Mouse (Mus musculus) heart, adult 11 months (tissue): ENCODE data around the gene H2al1i.
"Not testable (repeated sequence)": the region's sequence is repeated elsewhere in the genome, so short reads cannot be mapped to it uniquely, and the experiment has no call there.

Experiments
- DNase-seq: peaks from one replicate; pipeline ENCODE4 v3.0.0; 2022

H2al1i gene

GRCm38 (mm10) chrX:11324359-11324758 is at the start of gene H2al1i:
TSS of gene H2al1i (plus strand) at chrX:11324659.
- DNase-seq = not testable (repeated sequence)

DNA sequence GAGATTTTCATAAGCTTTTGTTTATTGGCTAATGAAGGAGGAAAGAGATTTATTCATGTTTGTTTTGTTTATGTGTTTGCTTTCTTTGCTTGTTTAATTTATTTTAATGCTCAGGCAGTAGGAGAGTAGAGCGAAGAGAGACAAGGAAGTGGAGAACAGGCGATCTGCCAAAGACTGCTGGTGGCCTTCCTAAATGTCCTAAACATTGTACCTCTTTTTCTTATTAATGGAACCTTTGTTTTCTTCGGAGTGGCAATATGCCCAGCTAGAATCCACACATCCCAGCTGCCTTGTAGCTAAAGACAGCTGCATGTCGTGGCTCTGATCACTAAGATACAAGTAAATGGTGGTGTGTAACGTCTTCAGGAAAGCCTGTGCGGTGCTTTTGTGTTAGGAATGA is 47.4 kb upstream of the H2al1i start:
- DNase-seq = no peak

DNA sequence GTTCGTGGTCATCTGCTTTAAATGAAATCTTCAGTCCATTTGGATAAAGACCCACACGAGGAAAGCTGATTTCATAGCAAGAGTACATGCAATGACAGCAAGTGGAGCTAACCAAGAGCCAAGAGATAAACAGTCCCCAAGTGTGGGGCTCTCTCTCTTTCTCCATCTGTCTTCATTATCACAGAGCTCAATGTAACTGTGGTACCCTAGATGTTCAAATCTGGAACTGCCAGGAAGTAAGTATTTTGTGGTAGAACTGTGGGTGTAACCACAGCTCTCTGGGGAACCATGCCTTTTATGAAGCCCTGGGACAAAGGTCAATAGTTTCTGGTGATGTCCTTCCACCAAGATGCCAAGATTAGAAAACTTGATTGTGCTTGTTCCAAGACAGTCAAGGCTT is 43.7 kb upstream of the H2al1i start:
- DNase-seq = no peak

DNA sequence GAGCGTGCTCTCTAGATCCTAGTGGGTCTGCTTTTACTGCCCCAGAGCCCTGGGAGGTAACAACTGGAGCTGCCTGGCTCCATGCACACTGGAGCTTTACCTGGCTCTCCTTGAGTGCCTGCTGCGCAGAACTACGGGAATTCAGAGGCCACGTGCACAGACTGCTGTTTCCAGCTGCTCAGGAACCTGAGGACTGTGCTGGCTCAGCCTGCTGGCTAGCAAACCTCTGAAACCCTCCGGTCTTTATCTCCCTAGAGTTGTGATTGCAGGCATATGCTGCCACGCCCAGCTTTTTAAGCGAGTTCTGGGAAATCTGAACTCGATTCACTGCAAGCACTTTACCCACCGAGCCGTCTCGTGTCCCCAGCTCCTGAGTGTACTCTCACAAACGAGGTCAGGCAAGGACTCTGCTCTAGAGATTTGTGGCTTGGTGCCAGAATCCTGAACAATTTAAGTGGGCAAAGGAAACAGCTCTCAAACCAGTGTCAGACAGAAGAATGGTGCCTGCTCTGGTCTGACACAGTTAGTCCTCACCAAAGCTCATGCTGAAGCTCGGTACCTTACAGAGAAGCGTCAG is 36.1 kb upstream of the H2al1i start:
- DNase-seq = peak; percentile 84

GRCm38 (mm10) chrX:11289244-11289643 is 35.2 kb upstream of the H2al1i start:
- no peak for DNase-seq

GRCm38 (mm10) chrX:11298957-11299356 is 25.5 kb upstream of the H2al1i start, which contains the start of gene H2al1a:
TSS of gene H2al1a (plus strand) at chrX:11299257.
- DNase-seq = not testable (repeated sequence)

DNA sequence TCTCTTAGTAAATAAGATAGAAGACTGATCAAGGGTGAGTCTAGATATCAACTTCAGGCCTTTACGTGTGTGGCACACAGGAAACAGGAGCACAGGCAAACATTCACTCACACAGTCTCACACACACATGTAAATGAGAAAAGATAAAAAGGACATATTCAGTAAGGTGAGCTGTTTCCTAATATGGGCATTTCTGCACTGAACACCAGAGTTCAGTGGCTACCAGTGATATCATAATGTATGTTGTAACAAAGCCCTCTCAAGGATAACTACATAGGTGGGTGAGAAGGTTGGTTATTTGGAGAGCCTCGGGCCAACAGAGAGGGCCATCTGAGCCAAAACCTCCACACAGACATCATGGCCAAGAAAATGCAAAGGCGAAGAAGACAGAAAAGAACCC is 22.3 kb upstream of the H2al1i start, which contains the start of gene H2al1b:
Gene H2al1b (plus strand): TSS at position 301 of the 400 bp plus-strand sequence.
- not testable (repeated sequence) for DNase-seq

DNA sequence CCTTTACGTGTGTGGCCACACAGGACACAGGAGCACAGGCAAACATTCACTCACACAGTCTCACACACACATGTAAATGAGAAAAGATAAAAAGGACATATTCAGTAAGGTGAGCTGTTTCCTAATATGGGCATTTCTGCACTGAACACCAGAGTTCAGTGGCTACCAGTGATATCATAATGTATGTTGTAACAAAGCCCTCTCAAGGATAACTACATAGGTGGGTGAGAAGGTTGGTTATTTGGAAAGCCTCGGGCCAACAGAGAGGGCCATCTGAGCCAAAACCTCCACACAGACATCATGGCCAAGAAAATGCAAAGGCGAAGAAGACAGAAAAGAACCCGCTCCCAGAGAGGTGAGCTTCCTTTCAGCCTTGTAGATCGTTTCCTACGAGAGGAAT is 19.1 kb upstream of the H2al1i start, which contains the start of gene H2al1c:
Gene H2al1c (plus strand): TSS at position 301 of the 400 bp plus-strand sequence.
- DNase-seq = not testable (repeated sequence)

GRCm38 (mm10) chrX:11308524-11308923 is 15.9 kb upstream of the H2al1i start, which contains the start of gene H2al1d:
TSS of gene H2al1d (plus strand) at chrX:11308824.
- not testable (repeated sequence) for DNase-seq

DNA sequence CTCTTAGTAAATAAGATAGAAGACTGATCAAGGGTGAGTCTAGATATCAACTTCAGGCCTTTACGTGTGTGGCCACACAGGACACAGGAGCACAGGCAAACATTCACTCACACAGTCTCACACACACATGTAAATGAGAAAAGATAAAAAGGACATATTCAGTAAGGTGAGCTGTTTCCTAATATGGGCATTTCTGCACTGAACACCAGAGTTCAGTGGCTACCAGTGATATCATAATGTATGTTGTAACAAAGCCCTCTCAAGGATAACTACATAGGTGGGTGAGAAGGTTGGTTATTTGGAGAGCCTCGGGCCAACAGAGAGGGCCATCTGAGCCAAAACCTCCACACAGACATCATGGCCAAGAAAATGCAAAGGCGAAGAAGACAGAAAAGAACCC is 12.8 kb upstream of the H2al1i start, which contains the start of gene H2al1e:
Gene H2al1e (plus strand): TSS at position 301 of the 400 bp plus-strand sequence.
- DNase-seq = not testable (repeated sequence)

- not testable (repeated sequence) for DNase-seq
These were observed 9.6 kb upstream of the H2al1i start, which contains the start of gene H2al1f for GRCm38 (mm10) chrX:11314858-11315257. TSS of gene H2al1f (plus strand) at chrX:11315158.

DNA sequence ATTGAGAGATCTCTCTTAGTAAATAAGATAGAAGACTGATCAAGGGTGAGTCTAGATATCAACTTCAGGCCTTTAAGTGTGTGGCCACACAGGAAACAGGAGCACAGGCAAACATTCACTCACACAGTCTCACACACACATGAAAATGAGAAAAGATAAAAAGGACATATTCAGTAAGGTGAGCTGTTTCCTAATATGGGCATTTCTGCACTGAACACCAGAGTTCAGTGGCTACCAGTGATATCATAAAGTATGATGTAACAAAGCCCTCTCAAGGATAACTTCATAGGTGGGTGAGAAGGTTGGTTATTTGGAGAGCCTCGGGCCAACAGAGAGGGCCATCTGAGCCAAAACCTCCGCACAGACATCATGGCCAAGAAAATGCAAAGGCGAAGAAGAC is 6.5 kb upstream of the H2al1i start, which contains the start of gene H2al1g:
Gene H2al1g (plus strand): TSS at position 301 of the 400 bp plus-strand sequence.
- DNase-seq = not testable (repeated sequence)

GRCm38 (mm10) chrX:11321192-11321591 is 3.3 kb upstream of the H2al1i start, which contains the start of gene H2al1h:
TSS of gene H2al1h (plus strand) at chrX:11321492.
- not testable (repeated sequence) for DNase-seq

DNA sequence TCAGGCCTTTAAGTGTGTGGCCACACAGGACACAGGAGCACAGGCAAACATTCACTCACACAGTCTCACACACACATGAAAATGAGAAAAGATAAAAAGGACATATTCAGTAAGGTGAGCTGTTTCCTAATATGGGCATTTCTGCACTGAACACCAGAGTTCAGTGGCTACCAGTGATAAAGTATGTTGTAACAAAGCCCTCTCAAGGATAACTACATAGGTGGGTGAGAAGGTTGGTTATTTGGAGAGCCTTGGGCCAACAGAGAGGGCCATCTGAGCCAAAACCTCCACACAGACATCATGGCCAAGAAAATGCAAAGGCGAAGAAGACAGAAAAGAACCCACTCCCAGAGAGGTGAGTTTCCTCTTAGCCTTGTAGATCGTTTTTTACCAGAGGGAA is 3.1 kb downstream of the H2al1i start, which contains the start of gene H2al1j:
Gene H2al1j (plus strand): TSS at position 301 of the 400 bp plus-strand sequence.
- DNase-seq = not testable (repeated sequence)

GRCm38 (mm10) chrX:11345762-11346161 is 21.3 kb downstream of the H2al1i start:
- peak; percentile 88 for DNase-seq

DNA sequence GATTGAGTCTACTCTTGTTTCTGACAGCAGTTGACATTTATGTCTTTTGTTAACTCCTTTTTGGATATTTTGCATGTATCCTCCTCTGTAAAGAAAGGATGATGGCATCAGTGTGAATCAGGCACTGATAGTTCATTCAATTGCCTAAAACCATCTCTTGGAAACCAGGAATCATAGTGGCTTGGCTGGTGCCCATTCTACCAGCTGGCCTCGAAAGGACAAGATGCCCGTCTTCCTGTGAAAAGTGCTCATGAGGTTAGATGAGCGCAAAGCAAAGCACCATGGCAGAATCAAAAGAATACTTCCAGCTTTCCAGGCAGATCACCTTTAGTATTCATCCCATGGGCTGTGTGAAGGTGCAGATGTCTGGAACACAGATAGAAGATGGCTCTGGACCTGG is 22.3 kb downstream of the H2al1i start:
- no peak for DNase-seq

GRCm38 (mm10) chrX:11360823-11361222 is 36.4 kb downstream of the H2al1i start:
- peak; percentile 28 for DNase-seq

DNA sequence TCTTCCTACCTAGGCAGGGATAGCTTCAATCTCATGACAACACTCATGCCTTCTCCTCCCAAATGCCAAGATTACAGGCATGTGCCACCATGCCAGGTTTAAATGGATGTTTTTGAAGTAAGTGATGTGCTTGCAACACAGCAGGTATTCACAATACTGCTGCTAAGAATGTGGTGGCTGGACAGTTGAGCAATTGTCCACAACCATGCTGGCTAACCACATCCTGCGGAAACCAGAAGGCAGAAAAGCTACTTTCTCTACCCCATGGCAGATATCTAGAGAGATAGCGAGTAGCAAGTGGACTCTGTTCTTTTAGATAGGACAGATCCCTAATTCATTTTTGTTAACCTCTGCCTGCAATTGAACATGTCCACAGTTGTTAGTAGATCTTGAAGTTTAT is 36.8 kb downstream of the H2al1i start:
- peak; percentile 33 for DNase-seq

DNA sequence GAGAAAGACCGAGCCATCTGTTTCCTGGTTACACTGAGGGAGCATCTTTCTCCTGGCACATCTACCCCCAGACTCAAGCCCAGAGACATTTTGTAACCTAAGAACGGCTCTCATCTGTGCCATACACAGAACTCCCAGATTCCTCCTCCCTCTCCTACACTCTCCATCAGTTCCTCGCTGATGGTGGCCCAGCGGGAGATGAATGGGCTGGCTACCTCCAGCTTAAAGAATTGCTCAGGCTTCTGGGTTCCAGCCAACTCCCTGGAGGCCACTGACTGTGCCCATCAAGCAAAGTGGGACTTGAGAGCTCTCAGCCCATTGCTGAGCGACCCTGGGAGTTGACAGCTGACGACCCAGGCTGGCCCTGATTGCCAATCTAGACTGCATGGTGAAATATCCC is 39.4 kb downstream of the H2al1i start:
- peak; percentile 50 for DNase-seq

- peak; percentile 55 for DNase-seq
These were observed 40.7 kb downstream of the H2al1i start for GRCm38 (mm10) chrX:11365151-11365550.
